Mouse (Mus musculus) ovary, postnatal 10 days (tissue): ENCODE data around the gene Babam2.

Experiments used
- DNase-seq: peaks from one replicate; pipeline ENCODE4 v3.0.0; 2022; ENCODE audit warnings: low spot score

Babam2 gene

DNA sequence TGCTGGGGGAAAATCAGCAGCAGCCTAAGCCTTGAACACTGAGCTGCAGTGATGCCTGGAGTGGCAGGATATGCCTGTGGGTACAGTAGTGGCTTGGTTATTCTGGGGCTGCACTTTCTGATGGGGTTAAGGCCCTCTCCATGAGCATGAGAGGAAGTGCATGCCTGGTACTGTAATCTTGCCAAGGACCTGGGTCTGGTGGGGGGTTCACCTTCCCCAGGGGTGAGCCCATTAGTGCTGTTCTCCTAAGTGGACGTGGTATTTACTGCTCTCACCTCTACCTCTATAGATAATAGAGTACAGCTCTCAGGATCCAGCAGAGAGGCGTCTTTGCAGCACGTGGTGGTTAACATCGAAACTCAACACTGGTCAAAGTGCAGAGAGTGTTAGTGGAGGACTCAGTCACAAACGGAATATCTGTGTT, 16.4 kb downstream of the Babam2 start:
- no peak for DNase-seq

DNA sequence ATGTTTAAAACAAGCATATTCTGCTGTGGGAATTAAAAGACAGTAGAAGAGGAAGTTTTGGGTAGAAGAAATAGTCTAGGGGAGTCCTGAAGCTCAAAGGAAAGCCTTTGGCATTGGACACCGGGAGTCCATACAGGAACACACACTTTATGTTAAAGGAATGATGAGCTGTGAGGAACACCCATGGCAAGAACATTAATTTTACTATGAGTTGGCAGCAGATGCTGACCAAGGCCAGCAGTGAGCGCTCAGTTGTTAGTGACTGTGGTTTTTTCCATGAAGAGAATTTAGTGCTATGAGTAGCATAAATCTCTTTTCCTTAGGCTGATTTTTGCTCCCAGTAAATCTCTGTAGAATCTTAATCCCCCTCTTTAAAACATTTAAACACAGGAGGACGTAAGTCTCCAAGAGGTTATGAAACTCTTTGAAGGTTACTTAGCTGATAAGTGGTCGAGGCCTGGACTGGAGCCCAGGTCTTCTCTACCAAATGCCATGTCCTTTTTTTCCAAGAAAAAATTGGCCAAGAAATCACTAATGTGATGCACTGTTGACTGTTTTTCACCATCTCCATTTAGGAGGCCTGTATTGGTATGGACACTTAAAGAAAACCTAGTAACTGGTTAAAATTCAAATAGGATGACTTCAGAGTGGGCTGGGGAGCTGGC, 18.1 kb downstream of the Babam2 start:
- no peak for DNase-seq

DNA sequence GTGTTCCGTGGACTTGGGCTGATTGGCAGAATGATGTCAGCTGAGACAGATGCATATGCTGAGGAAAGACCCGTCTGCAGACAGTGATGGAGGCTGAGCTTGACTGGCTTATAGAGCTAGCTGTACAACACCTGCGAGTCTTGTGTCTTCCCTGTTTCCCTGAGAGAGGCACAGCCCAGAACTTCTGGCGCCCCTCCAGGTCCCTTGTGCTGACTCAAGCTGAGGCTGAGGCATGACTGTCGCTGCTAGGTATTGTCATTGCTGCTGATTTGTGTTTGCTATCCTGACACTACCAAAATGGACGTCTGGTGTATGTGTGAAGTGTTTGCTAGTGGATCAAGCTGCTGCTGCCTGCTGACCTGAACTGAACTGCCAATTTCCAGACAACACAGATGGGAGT, 27.0 kb downstream of the Babam2 start:
- no peak for DNase-seq

DNA sequence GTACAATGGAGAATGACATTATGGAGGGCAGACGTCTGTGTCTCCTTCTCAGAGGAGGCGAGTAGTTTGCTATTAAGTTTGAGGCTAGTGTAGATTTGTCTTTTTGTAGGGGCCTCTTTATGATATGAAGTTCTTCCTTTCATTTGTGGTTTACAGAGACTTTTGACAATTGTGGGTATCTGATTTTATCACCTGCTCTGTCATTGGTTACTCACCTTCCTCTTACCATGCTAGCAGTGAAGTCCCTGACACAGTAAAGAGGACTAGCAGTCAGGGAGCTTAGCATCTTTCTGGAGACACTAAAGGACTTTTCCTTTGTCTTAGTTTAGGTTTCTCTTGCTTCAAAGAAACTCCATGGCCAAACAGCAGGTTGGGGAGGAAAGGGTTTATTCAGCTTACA, 28.4 kb downstream of the Babam2 start:
- DNase-seq = no peak

DNA sequence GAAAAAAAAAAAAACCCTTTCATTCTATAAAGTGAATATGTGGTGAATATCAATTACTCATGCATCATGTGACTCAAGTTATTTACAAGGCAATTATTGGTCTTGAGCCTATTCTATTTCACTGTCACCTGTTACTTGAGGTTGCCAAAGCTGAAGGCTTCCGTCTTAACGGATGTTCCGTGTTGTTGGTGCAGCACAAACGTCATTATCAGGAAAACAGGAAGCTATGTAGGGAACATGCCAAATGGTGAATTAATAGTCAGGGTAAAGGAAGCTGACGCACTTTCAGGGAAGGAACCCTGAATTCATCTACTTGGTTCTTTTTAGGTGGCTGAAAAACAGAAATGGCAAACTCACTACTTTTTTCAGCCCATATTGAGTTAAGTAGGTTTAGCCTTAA, 30.0 kb downstream of the Babam2 start:
- DNase-seq = no peak

DNA sequence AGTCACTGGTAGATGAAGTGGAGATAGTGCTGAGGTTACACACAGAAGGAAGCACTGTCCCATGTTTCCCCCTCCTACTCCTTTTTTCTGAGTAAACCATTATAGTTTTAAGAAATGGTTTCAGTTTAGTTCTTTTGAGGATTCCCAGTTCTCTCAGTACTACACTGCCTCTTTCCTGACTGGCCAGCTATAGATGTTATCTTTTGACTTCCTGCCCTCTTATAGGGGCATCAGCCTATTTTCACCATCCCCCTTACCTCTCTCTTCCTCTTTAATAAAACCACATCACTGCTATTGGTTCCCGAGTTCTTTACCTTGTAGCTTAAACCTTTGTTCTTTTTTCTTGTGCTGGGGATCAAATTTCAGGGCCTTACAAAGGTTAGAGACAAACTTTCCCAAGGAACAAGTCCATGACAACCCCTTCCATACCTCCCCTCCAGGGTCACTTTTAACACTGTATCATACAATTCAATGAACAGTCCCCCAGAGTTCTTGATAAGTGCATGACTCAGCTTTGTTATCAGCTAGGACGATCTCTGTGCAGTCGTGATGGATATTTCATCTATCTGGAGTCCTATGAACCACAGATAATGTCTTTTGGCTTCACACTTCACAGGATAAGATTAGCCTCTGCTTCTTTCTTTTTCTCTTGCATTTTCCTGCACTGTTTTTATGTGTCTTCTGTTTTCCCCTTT, 35.3 kb downstream of the Babam2 start:
- no peak for DNase-seq

DNA sequence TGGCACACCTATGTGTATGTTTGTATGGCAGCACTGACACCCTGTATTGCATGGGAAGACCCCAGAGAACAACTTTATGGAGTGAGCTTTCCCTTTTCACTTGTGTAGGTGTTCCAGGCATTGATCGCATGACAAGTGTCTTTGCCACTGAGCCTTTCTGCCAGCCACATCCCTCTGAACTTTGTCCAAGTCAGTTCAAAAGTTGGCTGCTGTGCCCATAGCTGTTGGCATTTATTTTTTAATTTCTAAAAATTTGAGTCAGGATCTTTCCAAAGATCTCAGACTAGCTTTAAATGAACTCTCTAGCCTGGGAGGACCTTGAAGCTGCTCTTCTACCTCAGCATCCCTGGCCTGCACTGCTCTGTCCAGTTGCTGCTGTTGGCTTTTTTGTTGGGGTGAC, 44.4 kb downstream of the Babam2 start:
- no peak for DNase-seq

DNA sequence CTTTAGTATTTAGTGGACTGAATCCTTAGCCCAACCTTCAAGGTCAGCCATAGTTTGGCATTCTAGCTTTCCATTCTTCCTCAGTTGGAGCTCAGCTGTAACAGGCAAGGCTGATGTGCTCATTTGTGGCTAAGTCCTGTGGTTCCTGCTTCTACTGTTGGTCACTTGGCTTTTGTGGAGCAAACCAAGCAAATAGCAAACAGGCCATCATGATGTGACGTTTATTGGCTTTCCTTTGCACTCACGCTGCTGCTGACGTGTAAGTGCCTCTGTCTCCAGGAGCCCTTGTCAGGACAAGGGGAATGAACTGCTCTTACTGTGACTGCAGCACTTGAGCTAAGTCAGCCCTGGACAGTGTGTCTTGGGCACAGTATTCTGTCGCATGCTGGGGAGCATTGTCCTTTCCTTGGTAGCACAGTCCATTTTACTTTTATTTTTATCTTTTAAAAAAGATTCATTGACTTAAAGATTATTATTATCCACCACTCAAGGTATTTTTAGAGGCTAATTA, 45.1 kb downstream of the Babam2 start:
- DNase-seq = no peak

DNA sequence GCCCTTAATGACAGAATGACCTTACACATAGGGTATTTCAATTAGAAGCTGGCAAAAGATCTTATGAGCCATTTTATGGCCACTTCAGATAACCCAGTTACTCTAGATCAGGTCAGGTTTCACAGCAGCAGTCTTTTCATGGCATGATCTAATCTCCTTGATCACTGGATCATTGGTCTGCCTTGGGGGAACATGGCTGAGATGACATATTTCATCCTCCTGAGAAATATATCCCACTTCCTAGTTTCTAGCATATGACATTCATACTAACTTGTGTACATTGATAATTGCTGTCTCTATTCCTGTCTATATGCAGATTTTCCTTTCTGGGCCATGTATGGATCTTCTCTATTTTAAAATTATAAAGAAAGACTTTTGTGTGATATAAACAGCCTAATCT, 51.9 kb downstream of the Babam2 start:
- no peak for DNase-seq

DNA sequence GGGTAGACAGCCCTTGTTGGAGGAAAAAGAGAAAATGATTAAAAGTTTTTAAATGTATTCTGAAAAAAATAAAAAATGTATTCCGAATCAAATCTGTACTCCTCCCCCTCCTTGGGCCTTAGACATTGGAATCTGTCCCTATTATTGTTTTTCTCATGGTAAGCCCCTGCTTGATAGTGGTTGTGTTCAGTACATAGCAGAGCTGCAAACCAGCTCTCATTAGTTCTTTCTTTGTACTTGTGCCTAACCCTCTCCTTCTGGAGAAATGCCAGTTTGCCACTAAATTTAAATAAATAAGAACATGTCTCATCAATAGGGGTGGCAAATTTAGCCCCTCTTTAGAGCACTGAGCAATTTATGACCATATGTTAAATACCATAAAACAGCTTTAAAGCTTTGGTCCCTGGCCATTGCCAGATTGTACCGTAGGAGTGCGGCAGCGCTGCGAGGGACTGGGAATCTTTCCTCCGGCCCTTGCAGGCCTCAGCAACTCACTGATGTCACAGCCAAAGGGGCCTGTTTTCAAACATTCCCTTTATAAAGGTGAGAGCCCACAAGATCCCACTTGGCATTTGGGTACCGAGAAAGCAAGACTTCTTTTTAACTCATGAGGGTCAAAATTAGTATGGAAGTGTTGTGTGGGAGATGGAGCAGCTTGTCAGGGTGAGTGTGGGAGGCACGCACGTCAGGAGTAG, 52.9 kb downstream of the Babam2 start:
- no peak for DNase-seq

DNA sequence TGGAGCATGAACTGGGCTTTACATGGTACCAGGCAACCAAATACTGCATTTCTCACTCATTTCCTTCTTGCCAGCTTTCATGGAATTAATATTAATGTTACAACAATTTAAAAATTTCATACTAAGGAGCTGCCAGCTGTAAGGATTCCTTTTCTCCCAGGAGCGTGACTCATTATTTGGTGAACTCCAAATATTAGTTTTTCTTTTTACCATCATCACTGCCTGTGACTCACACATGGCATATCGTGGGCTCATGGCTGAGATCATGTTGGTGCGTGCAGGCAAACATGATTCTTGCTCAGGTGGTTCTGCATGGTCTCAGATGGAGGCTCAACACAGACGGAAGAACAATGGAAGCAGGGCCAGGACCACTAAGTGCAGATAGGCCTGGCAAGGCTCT, 53.5 kb downstream of the Babam2 start:
- no peak for DNase-seq

DNA sequence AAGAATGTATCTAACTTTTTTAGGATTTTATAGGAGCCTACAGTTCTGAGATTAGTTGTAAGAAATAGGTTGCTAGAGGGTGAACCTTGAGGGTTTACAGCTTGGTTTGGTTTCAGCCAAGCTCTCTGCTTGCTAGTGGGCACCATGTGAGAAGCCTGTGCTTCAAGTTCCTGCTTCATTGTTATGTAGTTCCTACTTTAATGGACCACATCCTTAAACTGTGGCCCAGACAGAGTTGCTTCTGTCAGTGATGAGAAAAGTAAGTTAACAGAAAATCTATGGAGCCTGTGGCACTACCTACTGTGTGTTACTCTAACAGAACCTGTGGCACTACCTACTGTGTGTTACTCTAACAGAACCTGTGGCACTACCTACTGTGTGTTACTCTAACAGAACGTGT, 57.1 kb downstream of the Babam2 start:
- DNase-seq = no peak

DNA sequence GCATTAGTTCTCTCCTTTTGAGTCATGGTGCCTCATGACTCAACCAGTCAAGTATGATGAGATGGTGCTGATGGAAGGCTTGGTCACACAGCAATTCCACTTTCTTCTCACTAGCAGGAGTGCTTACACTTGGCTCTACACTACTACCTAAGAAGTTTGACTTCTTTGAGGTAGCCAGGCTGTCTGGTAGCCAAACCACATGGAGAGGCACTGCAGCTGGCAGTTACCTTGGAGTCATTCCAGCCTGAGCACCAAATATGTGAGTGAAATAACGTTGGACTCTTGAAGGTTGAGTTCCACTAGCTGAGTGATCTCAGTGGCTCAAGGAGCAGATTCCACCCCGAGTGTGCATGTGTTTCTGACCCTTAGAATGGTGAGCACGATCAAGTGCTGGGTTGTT, 57.8 kb downstream of the Babam2 start:
- DNase-seq = no peak

DNA sequence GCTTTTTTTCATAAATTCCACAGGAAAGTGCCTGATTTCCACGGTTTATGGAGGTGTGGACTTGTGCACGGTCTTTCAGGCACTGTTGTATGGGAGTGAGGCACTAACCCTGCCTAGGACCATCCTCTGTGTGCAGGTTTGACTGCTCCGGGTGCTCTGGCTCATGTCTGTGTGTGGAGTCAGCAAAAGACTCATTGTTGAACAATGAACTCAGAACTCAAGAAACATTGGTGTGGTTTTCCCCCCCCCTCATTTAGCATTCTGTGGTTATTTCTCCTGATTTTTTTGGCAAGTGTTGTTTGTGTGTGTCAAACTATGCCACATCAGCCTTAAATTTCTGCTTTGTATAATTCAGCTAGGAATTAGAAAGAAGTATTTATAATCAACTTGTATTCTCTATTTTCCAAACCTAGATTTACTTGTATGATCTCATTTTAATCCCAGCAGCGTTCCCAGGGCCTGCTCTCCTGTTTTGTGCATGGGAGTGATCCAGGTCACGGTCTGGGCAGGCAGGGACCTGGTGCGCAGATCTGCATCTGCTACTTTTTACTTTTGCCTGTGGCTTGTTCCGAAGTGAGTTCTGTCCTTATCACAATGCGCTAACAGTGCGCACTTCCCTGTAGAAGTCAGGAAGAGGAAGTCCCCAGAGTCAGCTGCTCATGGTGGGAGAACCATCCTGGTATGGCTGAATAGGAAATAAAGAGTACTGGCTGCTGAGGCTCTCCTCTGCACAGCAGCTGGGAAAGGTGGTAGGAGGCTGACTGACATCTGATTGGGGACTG, 61.0 kb downstream of the Babam2 start:
- DNase-seq = no peak

DNA sequence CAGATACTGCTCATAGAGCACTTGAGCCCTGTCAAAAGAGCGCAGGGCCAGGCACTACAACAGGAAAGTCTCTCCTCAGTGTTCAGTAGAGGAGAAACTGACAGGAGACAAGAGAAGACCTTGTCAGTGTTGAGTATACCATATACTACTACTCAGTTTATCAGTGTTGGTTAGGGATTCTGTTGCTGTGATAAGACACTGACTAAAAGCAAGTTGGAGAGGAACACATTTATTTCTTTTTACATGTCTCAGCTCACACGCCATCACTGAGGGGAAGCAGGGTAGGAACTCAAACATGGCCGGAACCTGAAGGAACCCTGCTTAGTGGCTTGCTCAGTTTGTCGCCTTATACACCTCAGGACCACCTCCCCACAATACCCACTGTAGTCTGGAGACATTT, 64.4 kb downstream of the Babam2 start:
- no peak for DNase-seq

DNA sequence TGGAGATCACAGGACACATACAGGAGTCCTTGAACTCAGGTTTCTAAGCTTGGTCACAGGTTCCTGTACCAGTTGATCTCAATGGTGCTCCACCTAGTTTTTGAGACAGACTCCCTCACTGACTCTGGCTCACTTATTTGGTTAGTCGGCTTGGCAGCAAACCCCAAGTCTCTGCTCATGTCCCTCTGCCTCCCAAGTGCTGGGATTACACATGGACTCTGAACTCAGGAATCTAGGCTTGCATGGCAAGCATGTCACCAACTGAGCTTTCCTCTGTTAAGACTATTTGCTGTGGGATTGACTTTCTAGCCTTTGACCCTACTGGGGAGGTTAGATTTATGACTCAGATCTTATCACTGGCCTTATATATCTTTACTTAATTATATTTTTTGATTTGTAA, 65.3 kb downstream of the Babam2 start:
- no peak for DNase-seq

DNA sequence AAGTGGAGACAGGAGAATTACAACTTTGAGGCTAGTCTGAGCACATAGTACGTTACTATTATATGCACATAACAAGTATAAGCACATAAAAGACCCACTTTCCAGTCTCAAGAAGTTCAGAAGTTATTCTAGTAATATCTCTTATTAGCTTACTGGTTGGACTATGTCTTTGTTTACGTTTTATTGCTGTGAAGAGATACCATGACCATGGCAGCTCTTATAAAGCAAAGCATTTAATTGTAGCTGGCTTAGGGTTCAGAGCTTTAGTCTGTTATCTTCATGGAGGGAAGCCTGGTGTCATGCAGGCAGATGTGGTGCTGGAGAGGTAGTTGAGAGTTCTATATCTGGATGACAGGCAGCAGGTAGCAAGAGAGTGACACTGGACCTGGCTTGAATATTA, 68.3 kb downstream of the Babam2 start:
- DNase-seq = no peak

DNA sequence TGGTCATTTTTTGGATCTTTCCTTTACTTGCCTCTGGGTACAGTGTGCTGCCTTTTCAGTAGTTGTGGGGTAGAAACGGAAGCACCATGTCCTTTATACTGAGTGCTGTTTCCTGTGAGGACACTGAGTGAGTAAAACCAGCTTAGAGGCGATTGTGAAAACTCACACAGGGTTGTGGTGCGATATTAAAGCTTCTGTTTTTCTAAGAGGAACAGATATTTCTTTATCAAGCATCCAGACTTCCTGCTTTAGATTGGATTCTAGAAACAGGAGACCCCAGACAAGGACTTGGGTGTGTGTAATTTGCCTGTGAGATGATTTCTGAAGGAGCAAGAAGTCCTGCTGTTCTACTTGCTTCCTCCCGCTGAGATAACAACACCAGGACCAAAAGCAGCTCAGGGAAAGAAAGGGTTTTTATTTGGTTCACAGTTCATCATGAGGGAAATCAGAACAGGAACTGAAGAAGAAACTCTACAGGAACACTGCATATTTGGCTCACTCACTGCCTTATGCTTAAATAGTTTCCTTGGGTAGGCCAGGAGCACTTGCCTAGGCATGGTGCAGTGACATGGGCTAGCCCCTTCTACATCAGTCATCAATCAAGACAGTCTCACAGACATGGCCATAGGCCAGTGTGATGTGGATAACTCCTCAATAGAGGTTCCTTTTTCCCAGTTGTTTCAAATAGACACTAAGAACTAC, 69.5 kb downstream of the Babam2 start:
- DNase-seq = no peak

DNA sequence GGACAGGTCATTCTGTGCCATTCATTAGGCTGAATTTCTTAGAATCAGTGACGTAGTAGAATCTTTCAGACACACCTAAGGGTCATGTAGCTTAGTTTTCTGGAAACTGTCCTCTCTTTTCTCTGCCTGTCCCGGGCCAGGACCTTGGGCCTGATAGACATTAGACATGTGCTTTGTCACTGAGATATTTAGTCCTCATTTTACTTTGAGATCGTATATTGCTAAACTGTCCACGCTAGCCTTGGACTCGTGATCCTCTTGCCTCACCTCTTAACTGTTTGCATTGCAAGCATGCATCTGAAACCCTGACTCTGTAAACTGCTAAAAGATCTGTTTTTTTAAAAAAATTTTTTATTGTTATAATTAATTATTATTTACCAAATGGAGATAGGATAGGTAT, 74.0 kb downstream of the Babam2 start:
- no peak for DNase-seq

DNA sequence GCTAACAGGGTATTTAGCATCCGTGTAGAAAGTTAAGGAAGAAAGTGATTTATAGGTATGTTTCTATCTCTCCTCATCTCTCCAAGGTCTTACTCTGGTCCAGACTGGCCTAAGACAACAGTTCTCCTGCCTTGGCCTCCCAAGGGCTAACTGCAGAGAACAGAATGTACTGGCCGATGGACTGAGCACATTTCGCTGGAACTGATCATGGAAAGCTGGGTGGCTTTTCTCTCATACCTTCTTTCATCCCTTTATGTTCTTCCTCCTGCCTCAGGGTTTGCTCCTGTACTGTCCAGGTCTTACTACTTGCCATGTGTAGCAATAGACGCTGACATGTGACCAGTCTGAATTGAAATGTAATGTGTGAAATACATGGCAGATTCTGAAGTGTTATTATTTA, 74.4 kb downstream of the Babam2 start:
- no peak for DNase-seq

DNA sequence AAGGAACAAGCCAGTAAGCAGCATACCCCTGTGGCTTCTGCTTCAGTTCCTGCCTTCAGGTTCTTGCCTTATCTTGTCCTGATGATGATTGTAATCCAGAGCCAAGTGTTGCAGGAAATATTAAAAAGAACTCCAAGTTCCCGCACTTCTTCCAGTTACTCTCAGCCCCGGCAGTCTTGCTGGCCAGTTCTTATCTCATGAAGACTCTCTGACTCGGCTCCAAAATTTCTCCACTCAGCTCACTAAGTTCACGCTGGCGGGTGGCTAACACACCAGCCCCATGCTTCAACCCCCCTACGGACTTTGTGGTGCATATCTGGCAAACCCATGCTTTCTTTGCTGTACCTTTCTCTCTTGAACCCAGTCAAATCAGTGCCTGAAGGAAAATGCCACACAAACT, 77.5 kb downstream of the Babam2 start:
- DNase-seq = no peak

DNA sequence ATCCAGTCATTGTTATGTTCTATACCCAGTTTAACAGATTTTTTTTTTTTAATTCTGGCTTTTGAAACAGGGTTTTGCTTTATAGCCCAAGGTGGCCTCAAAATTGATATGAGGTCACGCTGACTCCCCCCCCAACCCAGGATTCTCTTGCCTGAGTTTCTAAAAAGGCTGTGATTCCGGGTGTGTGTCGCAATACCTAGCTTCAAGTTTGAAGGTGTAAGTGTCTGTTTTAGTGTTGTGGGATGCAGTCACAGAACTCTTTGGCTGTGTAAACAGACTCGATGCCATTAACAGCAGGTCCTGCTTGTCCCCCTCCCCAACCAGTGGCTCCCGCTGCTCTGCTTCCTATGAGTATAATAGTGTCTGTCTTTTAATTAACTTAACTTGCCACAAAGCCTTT, 84.1 kb downstream of the Babam2 start:
- DNase-seq = no peak
